Mouse (Mus musculus): ENCODE measurements around the gene Gpatch4.

DNA sequence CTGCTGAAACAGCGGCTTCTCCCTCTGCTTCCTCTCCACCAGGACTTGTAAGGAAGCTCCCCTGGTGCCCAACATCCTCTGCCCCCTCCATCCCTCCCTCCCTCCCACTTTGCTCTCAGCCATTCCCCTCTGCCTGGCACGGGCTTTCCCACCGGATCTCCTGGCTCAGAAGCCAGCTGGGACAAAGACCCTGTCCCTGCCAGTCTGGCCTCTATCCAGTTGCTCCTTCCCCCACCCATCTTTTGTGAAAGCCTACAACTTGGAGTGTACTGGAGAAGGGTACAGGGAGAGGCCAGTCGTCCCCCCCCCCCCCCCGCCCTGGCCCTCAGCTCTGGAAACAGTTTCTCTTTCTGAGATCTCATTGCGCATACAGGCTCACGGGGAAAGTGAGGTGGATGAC lies 44.2 kb upstream of the Gpatch4 start:
- TF ChIP-seq TAL1 (conservative IDR thresholded peaks at IDR 0.05; ENCODE audit: low read depth, low read length) (no peak), CTCF (IDR thresholded peaks at IDR 0.05; ENCODE audit: low read depth, low read length) (no peak), GATA2 (IDR thresholded peaks at IDR 0.05; ENCODE audit: borderline replicate concordance, low read depth, low read length) (no peak), POLR2AphosphoS5 (IDR thresholded peaks at IDR 0.05; ENCODE audit: insufficient replicate concordance, low read depth, low read length) (no peak), GATA1 (IDR thresholded peaks at IDR 0.05; ENCODE audit: borderline replicate concordance, low read length) (no peak)

Data from G1E (cell line).